Mouse (Mus musculus) lung, postnatal 0 days (tissue): ENCODE measurements at regions not wholly inside any gene's neighbourhood (a gene's known extent, or its start where the extent isn't known, plus 50 kb on each side); places are given as distances from the start of the nearest gene placed in this dataset.

Experiments used
- ATAC-seq: fragments of 200-750 bp; cut with Nextera tagmentation; 2 replicates; pipeline ENCODE4 v1.8.0; 2017; ENCODE audit warnings: moderate library complexity
- DNase-seq: peaks from one replicate; pipeline ENCODE4 v3.0.0-alpha.2; 2016; ENCODE audit warnings: low spot score
- H3K27ac ChIP-seq: fragments of 300-500 bp; sonication (generic); 2 replicates; pipeline ENCODE4 v1.5.1; 2014; ENCODE audit warnings: antibody characterized with exemption, mild to moderate bottlenecking, low read length, mixed read lengths
- H3K27me3 ChIP-seq: fragments of 300-500 bp; sonication (generic); replicated peaks from 2 replicates; pipeline ENCODE4 v1.6.1; 2014; ENCODE audit warnings: low read length, mixed read lengths; ENCODE audit not compliant: insufficient read depth
- H3K36me3 ChIP-seq: fragments of 300-500 bp; sonication (generic); 2 replicates; pipeline ENCODE4 v1.6.1; 2014; ENCODE audit warnings: low read length, mixed read lengths; ENCODE audit not compliant: insufficient read depth
- H3K4me1 ChIP-seq: fragments of 300-500 bp; sonication (generic); 2 replicates; pipeline ENCODE4 v1.6.1; 2014; ENCODE audit warnings: antibody characterized with exemption, low read depth, low read length, mixed read lengths; ENCODE audit not compliant: insufficient read depth
- H3K4me2 ChIP-seq: fragments of 300-500 bp; sonication (generic); replicated peaks from 2 replicates; pipeline ENCODE4 v1.6.1; 2014; ENCODE audit warnings: low read depth, mild to moderate bottlenecking, low read length, moderate library complexity, mixed read lengths
- H3K4me3 ChIP-seq: fragments of 300-500 bp; sonication (generic); 2 replicates; pipeline ENCODE4 v1.5.1; 2014; ENCODE audit warnings: low read depth, low read length
- H3K9ac ChIP-seq: fragments of 300-500 bp; sonication (generic); replicated peaks from 2 replicates; pipeline ENCODE4 v1.6.1; 2014; ENCODE audit warnings: low read depth, mild to moderate bottlenecking
- H3K9me3 ChIP-seq: fragments of 300-500 bp; sonication (generic); 2 replicates; pipeline ENCODE4 v1.6.1; 2016; ENCODE audit warnings: low read length, mixed read lengths
- CTCF ChIP-seq: IDR thresholded peaks from 2 replicates; pipeline ENCODE4 v1.5.1; 2016; ENCODE audit warnings: antibody characterized with exemption, mild to moderate bottlenecking
- EP300 ChIP-seq: IDR thresholded peaks from 2 replicates; pipeline ENCODE4 v1.6.1; 2016; ENCODE audit warnings: antibody characterized with exemption, mild to moderate bottlenecking, control low read depth
- WGBS: fragments of 180-500 bp; shearing (Covaris S2); extraction: QIAGEN DNeasy Blood & Tissue Kit; methylation state at CpG from one replicate; pipeline ENCODE4 v1.1.7; 2014; 5-methylcytosine and 5-hydroxymethylcytosine counted together

- WGBS = 46% methylated on average over 12 of the region's 12 CpGs
- ATAC-seq (no peak), DNase-seq (no peak)
- no peaks in the 10 kb centered on the region for H3K27me3 ChIP-seq
- H3K27ac ChIP-seq = no peak overlapping the region
- no peak overlapping the region for H3K4me2 ChIP-seq
- H3K9me3 ChIP-seq = no peaks in the 10 kb centered on the region
- TF ChIP-seq CTCF (peak; percentile 35), EP300 (no peak)
- H3K9ac ChIP-seq = no peak overlapping the region
- H3K4me1 ChIP-seq = no peaks in the 10 kb centered on the region
- H3K36me3 ChIP-seq = no peaks in the 10 kb centered on the region
- H3K4me3 ChIP-seq = no peak overlapping the region
These were observed 326.5 kb upstream of the Rtl1 start for GRCm38 (mm10) chr12:109926643-109927042.

- no peak overlapping the region for H3K4me2 ChIP-seq
- peak; percentile 37; the same call in 1 of the 2 replicates for ATAC-seq
- H3K36me3 ChIP-seq = no peaks in the 10 kb centered on the region
- TF ChIP-seq CTCF (no peak), EP300 (no peak)
- DNase-seq = peak; percentile 28
- 47% methylated on average over 3 of the region's 3 CpGs for WGBS
- no peak overlapping the region for H3K4me3 ChIP-seq
- H3K27ac ChIP-seq = no peak overlapping the region
- no peaks in the 10 kb centered on the region for H3K9me3 ChIP-seq
- H3K4me1 ChIP-seq = no peaks in the 10 kb centered on the region
- H3K27me3 ChIP-seq = no peaks in the 10 kb centered on the region
- H3K9ac ChIP-seq = no peak overlapping the region
These were observed 332.7 kb upstream of the Dio3 start for GRCm38 (mm10) chr12:109946179-109946578.

- DNase-seq (no peak), ATAC-seq (no peak)
- Histone ChIP-seq H3K9me3 (no peaks in the 10 kb centered on the region), H3K27ac (no peak overlapping the region), H3K36me3 (no peaks in the 10 kb centered on the region), H3K4me3 (no peak overlapping the region), H3K4me1 (no peaks in the 10 kb centered on the region), H3K27me3 (no peaks in the 10 kb centered on the region), H3K4me2 (no peak overlapping the region), H3K9ac (no peak overlapping the region)
- TF ChIP-seq CTCF (no peak), EP300 (no peak)
- 46% methylated on average over 1 of the region's 1 CpGs for WGBS
These were observed 331.9 kb upstream of the Dio3 start for GRCm38 (mm10) chr12:109946936-109947335.

GRCm38 (mm10) chr12:109947886-109948433 lies 330.9 kb upstream of the Dio3 start:
- Histone ChIP-seq H3K27ac (no peak overlapping the region), H3K36me3 (no peaks in the 10 kb centered on the region), H3K4me2 (no peak overlapping the region), H3K4me1 (no peaks in the 10 kb centered on the region), H3K9ac (no peak overlapping the region), H3K27me3 (no peaks in the 10 kb centered on the region), H3K9me3 (no peaks in the 10 kb centered on the region), H3K4me3 (no peak overlapping the region)
- no peak; the same call in 1 of the 2 replicates for ATAC-seq
- no peak for DNase-seq
- TF ChIP-seq CTCF = no peak
- no peak for TF ChIP-seq EP300
- 38% methylated on average over 7 of the region's 7 CpGs for WGBS

GRCm38 (mm10) chr12:109948434-109948984 lies 330.4 kb upstream of the Dio3 start:
- Histone ChIP-seq H3K27me3 (no peaks in the 10 kb centered on the region), H3K4me2 (no peak overlapping the region), H3K27ac (no peak overlapping the region), H3K4me1 (no peaks in the 10 kb centered on the region), H3K36me3 (no peaks in the 10 kb centered on the region), H3K9ac (no peak overlapping the region), H3K9me3 (no peaks in the 10 kb centered on the region), H3K4me3 (no peak overlapping the region)
- ATAC-seq = no peak
- no peak for TF ChIP-seq EP300
- TF ChIP-seq CTCF = 0 out of 2 replicates have a peak, but pooled peaks have one; percentile 14
- WGBS = 25% methylated on average over 16 of the region's 16 CpGs
- no peak for DNase-seq

- H3K4me2 ChIP-seq = no peak overlapping the region
- TF ChIP-seq EP300 (no peak), CTCF (no peak)
- no peak overlapping the region for H3K9ac ChIP-seq
- H3K27me3 ChIP-seq = no peaks in the 10 kb centered on the region
- DNase-seq (no peak), ATAC-seq (no peak)
- no peak overlapping the region for H3K4me3 ChIP-seq
- no peaks in the 10 kb centered on the region for H3K36me3 ChIP-seq
- H3K27ac ChIP-seq = no peak overlapping the region
- no peaks in the 10 kb centered on the region for H3K9me3 ChIP-seq
- H3K4me1 ChIP-seq = no peaks in the 10 kb centered on the region
- WGBS = 82% methylated on average over 17 of the region's 17 CpGs
These were observed 329.5 kb upstream of the Dio3 start for GRCm38 (mm10) chr12:109949231-109949965.
